Mouse (Mus musculus) lung, embryonic 14.5 days (tissue): ENCODE results near the gene Ttc41. TPM values are rescaled to one million over a fixed set of nuclear protein-coding genes. Genes with fewer than 3 reads are reported as not detected.

Source experiments
- ATAC-seq: fragments of 200-750 bp; cut with Nextera tagmentation; 2 replicates; pipeline ENCODE4 v1.8.0; 2017; ENCODE audit warnings: mild to moderate bottlenecking, moderate TSS enrichment, moderate library complexity; ENCODE audit not compliant: insufficient read depth
- DNase-seq: peaks from one replicate; pipeline ENCODE4 v3.0.0-alpha.2; 2015
- H3K27ac ChIP-seq: fragments of 300-500 bp; sonication (generic); 2 replicates; pipeline ENCODE4 v1.5.1; 2014; ENCODE audit warnings: low read depth, mild to moderate bottlenecking, moderate library complexity
- H3K27me3 ChIP-seq: fragments of 300-500 bp; sonication (generic); 2 replicates; pipeline ENCODE4 v1.6.1; 2014; ENCODE audit warnings: low read length, control low read depth; ENCODE audit not compliant: insufficient read depth
- H3K36me3 ChIP-seq: fragments of 300-500 bp; sonication (generic); 2 replicates; pipeline ENCODE4 v1.6.1; 2014; ENCODE audit warnings: control low read depth; ENCODE audit not compliant: insufficient read depth
- H3K4me1 ChIP-seq: fragments of 300-500 bp; sonication (generic); 2 replicates; pipeline ENCODE4 v1.6.1; 2014; ENCODE audit warnings: antibody characterized with exemption, control low read depth; ENCODE audit not compliant: insufficient read depth
- H3K4me2 ChIP-seq: fragments of 300-500 bp; sonication (generic); 2 replicates; pipeline ENCODE4 v1.6.1; 2014; ENCODE audit warnings: mild to moderate bottlenecking
- H3K4me3 ChIP-seq: fragments of 300-500 bp; sonication (generic); 2 replicates; pipeline ENCODE4 v1.5.1; 2014; ENCODE audit warnings: low read depth, low read length
- H3K9ac ChIP-seq: fragments of 300-500 bp; sonication (generic); 2 replicates; pipeline ENCODE4 v1.6.1; 2014
- H3K9me3 ChIP-seq: fragments of 300-500 bp; sonication (generic); 2 replicates; pipeline ENCODE4 v1.6.1; 2016; ENCODE audit warnings: low read depth, low read length, control low read depth
- CTCF ChIP-seq: IDR thresholded peaks from 2 replicates; pipeline ENCODE4 v1.5.1; 2016; ENCODE audit warnings: antibody characterized with exemption, low read depth
- WGBS: fragments of 180-500 bp; shearing (Covaris S2); extraction: QIAGEN DNeasy Blood & Tissue Kit; methylation state at CpG from one replicate; pipeline ENCODE4 v1.1.7; 2014; 5-methylcytosine and 5-hydroxymethylcytosine counted together
- polyA plus RNA-seq: library from polyadenylated mRNA; unstranded; fragments of >200 nt; fragmentation: Nextera tagmentation; extraction: Ambion mirVana; gene quantifications from 2 replicates; pipeline ENCODE4 v1.2.1, GENCODE M21; 2014

Ttc41 gene
- polyA plus RNA-seq, 1 experiment from 2014 or later = 2.0 TPM

DNA sequence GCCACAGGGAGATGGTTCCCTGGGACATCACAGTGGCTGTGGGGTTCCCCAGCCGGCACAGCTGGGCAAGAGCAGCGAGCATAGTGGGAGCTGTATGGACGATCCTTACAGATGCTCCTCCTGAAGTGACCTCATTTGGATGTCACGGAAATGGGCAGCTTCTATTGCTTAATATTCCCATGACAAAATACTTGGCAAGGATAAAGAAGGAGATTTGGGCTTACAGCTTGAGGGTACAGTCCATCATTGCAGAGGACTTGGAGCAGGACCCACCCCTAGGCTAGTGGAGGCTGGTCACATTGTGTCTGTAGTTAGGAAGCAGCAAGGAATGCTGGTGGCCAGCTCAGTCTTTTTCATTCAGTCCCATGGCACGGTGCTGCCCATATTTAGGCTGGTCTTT is 105.0 kb downstream of the Ttc41 start:
- no peak for TF ChIP-seq CTCF
- ATAC-seq (no peak), DNase-seq (no peak)
- Histone ChIP-seq H3K9ac (no peak overlapping the region), H3K4me2 (no peak overlapping the region), H3K27ac (no peak overlapping the region), H3K27me3 (no peaks in the 10 kb centered on the region), H3K4me1 (no peaks in the 10 kb centered on the region), H3K36me3 (no peaks in the 10 kb centered on the region), H3K9me3 (no peaks in the 10 kb centered on the region), H3K4me3 (no peak overlapping the region)
- WGBS = 91% methylated on average over 5 of the region's 5 CpGs

DNA sequence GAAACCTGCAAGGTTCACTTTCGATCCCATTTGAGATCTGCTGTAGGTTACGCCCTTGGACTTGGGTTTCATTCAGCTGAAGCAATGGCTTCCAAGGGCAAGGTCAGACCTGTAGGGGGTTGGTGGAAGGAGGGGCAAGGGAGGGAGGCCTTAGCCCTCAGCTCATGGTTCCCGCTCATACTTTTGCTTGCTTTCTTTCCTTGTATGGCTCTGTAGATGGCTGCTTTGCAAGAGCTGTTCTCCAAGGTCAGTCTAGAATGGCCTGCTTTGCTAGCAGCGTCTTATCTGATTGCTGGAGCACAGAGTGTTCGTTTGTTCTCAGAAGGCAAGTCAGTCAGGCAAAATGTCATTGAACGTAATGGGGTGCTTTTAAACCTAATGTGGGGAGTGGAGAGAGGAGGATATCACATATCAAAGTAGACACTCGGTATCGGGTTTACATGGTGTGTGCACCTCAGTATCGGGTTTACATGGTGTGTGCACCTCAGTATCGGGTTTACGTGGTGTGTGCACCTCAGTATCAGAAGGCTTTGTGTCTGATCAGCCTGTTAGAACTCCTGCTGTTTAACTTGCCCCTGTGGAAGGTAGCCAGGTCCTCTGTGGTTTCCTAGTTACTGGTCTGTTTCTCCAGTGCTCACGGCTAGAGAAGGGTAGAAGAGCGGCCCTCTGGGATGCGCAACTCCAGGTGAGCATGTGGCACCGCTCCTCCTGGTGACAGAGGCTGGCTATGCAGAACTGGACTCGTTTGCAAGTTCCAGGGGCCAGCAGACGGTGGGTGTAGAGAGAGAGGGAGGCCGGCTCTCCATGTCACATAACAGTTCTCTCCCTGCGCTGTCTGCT is 108.9 kb downstream of the Ttc41 start:
- no peaks in the 10 kb centered on the region for H3K36me3 ChIP-seq
- no peaks in the 10 kb centered on the region for H3K27me3 ChIP-seq
- H3K9me3 ChIP-seq = no peaks in the 10 kb centered on the region
- H3K4me2 ChIP-seq = no peak overlapping the region
- no peaks in the 10 kb centered on the region for H3K4me1 ChIP-seq
- no peak for ATAC-seq
- no peak for DNase-seq
- H3K9ac ChIP-seq = no peak overlapping the region
- WGBS = 53% methylated on average over 19 of the region's 19 CpGs
- no peak overlapping the region for H3K4me3 ChIP-seq
- TF ChIP-seq CTCF = no peak
- peak overlapping the region; percentile 42; the same call in 1 of the 2 replicates for H3K27ac ChIP-seq

GRCm38 (mm10) chr10:86815133-86815532 is 109.5 kb downstream of the Ttc41 start:
- Histone ChIP-seq H3K4me1 (no peaks in the 10 kb centered on the region), H3K9me3 (no peaks in the 10 kb centered on the region), H3K36me3 (no peaks in the 10 kb centered on the region), H3K4me3 (no peak overlapping the region), H3K9ac (no peak overlapping the region), H3K27me3 (no peaks in the 10 kb centered on the region), H3K27ac (no peak overlapping the region), H3K4me2 (no peak overlapping the region)
- TF ChIP-seq CTCF = no peak
- DNase-seq (no peak), ATAC-seq (no peak)
- 64% methylated on average over 7 of the region's 7 CpGs for WGBS

- Histone ChIP-seq H3K4me3 (no peak overlapping the region), H3K9ac (no peak overlapping the region), H3K9me3 (no peaks in the 10 kb centered on the region), H3K4me2 (no peak overlapping the region), H3K27ac (peak overlapping the region; percentile 5; the same call in 1 of the 2 replicates), H3K27me3 (no peaks in the 10 kb centered on the region), H3K36me3 (peaks cover 7% of the 10 kb centered on the region; the same call in 1 of the 2 replicates), H3K4me1 (no peaks in the 10 kb centered on the region)
- DNase-seq = peak; percentile 47
- WGBS = 33% methylated on average over 8 of the region's 8 CpGs
- TF ChIP-seq CTCF = no peak
- no peak; the same call in 1 of the 2 replicates for ATAC-seq
Measured at GRCm38 (mm10) chr10:86819649-86820165, 114.1 kb downstream of the Ttc41 start.

GRCm38 (mm10) chr10:86821014-86821413 is 115.4 kb downstream of the Ttc41 start:
- peaks cover 16% of the 10 kb centered on the region; the same call in 1 of the 2 replicates for H3K36me3 ChIP-seq
- H3K4me2 ChIP-seq = no peak overlapping the region
- no peaks in the 10 kb centered on the region for H3K9me3 ChIP-seq
- no peak overlapping the region for H3K4me3 ChIP-seq
- ATAC-seq (no peak), DNase-seq (no peak)
- H3K27me3 ChIP-seq = no peaks in the 10 kb centered on the region
- 88% methylated on average over 7 of the region's 7 CpGs for WGBS
- H3K27ac ChIP-seq = no peak overlapping the region
- H3K9ac ChIP-seq = no peak overlapping the region
- no peaks in the 10 kb centered on the region for H3K4me1 ChIP-seq
- no peak for TF ChIP-seq CTCF

DNA sequence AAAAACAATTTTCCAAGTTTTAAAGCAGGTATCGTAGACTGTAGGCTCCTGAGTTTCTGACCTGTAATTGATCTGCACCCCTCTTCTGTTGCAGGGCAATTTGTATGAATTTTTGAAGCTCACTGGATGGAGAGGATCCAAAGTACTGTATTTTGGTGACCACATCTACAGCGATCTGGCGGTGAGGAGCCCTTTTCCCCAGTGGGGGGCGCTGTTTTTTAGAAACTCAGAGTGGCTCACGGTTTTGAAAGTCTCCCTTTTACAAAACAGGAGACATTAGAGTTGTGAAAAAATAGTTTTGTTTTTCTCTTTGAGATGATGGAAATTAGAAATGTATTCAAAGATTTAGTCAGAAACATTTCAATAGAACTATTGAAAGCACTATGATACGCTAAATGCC is 118.5 kb downstream of the Ttc41 start:
- Histone ChIP-seq H3K4me3 (no peak overlapping the region), H3K9ac (no peak overlapping the region), H3K9me3 (no peaks in the 10 kb centered on the region), H3K27ac (no peak overlapping the region), H3K4me2 (no peak overlapping the region), H3K4me1 (no peaks in the 10 kb centered on the region), H3K36me3 (peaks cover 16% of the 10 kb centered on the region; the same call in 1 of the 2 replicates), H3K27me3 (no peaks in the 10 kb centered on the region)
- TF ChIP-seq CTCF = peak; percentile 3; the same call in 1 of the 2 replicates
- 80% methylated on average over 6 of the region's 6 CpGs for WGBS
- no peak for DNase-seq
- ATAC-seq = no peak

DNA sequence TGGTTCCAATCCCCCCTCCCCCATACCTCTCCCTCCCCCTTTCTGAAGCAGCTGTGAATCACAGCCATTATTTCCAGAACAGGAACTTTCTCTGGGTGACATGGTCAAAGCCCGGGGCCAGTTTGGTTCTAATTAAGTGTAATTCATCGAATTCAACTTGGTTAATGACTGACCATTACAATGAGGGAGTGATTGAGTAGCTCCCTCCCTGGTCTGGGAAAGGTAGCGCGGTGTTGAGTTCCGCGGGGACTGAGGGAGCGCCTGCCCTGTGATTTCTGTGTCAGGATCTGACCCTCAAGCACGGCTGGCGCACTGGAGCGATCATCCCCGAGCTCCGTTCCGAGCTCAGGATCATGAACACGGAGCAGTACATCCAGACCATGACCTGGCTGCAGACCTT is 119.3 kb downstream of the Ttc41 start:
- Histone ChIP-seq H3K27me3 (no peaks in the 10 kb centered on the region), H3K4me3 (no peak overlapping the region), H3K9me3 (no peaks in the 10 kb centered on the region), H3K9ac (no peak overlapping the region), H3K4me2 (no peak overlapping the region), H3K4me1 (no peaks in the 10 kb centered on the region), H3K36me3 (peaks cover 16% of the 10 kb centered on the region; the same call in 1 of the 2 replicates), H3K27ac (no peak overlapping the region)
- no peak for DNase-seq
- no peak for ATAC-seq
- no peak for TF ChIP-seq CTCF
- WGBS = 87% methylated on average over 14 of the region's 14 CpGs
